Mouse (Mus musculus): ENCODE results near the gene Tlx3. TPM values are rescaled to one million over a fixed set of nuclear protein-coding genes. Genes with fewer than 3 reads are reported as not detected.
A peak's percentile ranks its signal among the peaks of the same experiment; 100 is the strongest.

Tlx3 gene
- total RNA-seq, 2 experiments from 2014 or later = not detected

- DNase-seq (ENCODE audit: low spot score in 2 of 2) = no peak
Observed at GRCm38 (mm10) chr11:33197673-33198072, 5.7 kb downstream of the Tlx3 start.

GRCm38 (mm10) chr11:33197133-33197514 is 6.3 kb downstream of the Tlx3 start:
- DNase-seq (ENCODE audit: low spot score in 2 of 2) = no peak

DNA sequence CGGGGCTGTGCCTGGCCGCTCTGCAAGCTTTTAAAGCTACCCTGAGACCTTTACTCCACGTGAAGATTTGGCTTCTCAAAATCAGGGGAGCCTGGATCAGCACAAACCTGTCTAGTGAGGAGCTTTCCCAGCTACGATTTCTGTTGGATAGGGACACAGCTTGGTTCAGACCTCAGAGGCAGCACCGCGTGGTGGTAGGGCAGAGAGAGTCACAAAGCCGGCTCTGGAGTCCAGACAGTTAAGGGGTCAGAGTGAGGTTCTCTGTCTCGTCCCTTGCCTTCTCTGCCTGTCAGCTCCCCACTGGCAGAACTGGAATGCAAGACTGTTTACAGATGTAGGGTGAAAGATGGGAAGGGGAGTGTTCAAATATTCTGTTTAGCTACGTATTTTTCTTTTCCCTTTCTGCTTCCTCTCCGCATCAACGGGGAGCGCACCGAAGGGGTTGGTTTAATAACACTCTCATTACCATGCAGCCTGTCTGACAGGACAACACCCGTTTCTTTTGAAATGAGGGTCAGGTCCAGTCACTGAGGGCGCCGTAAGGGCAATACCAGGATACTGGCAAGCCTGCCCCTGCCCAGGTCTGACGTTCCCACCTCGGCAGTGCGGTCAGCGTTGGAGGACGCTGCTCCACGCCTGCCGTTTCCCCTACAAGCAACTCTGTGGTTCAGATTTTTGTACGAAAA is 6.8 kb downstream of the Tlx3 start:
- DNase-seq (ENCODE audit: low spot score in 2 of 2) = no peak

DNA sequence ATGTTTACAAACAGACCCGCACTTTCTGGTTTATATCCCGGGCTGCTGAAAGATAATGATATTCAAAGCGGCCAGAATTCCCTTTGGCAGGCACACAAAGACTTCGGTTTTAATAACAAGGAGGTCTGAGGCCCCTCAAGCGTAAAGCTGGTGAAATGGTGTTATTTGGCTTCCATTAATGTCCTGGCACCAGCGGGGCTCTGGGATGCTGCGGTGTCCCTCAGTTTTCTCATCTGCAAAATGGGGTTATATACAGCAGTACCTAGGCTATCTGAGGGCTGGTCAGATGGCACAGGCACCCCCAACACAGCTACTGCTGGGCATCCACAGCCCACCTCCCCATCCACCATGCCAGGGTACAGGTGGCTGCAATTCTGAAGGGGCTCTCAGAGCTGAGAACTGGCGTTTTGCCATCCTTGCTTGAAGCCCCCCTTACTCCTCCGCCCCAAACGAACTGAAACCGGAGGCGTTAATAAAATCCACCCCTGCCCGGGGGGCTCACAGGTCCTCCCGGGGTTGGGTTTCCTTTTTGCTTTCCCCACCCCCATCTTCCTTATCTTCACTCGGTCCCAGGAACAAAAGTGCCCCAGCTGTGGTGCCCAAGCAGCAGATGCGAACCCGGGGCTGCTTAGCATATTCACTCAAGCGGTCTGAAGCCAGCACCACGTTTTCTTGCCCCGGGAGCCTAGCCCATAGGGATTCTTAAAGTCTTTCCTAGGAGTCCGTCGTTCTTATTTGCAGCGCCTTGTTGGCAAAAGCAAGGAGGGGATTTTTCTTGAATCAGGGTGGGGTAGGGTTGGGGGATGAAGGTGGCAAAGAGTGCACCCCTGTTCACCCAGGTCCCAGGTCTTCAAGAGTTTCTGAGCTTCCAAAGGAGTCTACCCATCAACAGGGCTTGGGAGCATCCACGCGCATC is 7.6 kb downstream of the Tlx3 start:
- DNase-seq (ENCODE audit: low spot score in 2 of 2) = no peak

- DNase-seq (ENCODE audit: low spot score in 2 of 2) = no peak
Observed at GRCm38 (mm10) chr11:33195061-33195460, 8.3 kb downstream of the Tlx3 start.

DNA sequence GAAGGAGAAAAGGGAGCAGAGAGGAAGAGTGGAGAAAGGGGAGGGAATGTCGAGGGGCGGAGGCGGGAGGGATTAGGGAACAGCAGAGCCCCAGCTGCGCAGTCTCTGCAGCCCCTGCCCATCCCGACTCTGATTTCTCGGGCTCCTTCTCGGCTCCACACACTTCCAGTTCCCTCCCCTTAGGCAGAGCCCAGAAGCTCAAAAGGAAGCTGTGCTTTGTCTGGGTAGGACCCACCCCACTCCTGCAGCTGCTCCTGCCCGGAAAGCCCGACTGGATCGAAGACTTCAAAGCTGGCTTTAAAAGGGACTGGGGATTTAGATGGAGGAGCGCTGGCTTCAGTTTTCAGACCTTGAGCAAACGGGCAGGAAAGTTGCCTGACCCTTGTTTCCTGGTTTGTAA is 9.7 kb downstream of the Tlx3 start:
- no peak for DNase-seq (ENCODE audit: low spot score in 2 of 2)

DNA sequence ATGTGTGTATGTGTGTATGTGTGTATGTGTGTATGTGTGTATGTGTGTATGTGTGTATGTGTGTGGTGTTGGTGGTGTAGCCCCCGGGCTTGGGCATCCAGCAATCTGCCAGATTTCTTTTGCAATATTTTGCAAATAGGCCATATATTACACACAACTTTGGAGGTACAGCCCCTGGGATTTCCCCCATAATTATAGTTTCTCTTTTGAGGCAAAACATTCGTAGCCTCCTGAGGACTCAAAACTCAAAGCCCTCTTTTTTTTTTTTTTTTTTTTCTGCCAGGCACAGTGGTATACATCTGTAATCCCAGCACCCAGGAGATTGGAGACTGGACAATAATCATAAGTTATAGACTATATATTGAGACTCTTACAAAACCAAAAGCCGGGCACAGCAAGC is 21.6 kb downstream of the Tlx3 start:
- DNase-seq (ENCODE audit: low spot score in 2 of 2) = no peak

DNA sequence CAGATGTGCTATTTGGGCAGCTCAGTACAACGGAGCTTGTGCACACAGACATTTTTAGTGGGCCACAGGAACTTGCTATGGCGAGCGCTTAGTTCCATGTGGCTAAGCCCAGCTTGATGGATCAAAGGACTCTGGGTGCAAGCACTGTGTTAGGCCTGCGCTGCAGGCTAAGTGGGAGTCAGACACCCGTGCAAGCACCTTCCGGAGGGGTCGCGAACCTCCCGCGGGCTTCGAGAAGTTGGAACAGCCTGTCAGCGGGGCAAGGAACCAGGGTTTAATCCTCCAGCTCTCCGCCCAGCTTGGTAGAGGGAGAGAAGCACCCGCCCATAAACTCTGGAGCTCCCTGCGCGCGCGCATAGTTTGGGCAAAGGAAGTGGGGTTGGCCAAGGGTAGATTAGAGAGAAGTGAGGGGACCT is 22.7 kb downstream of the Tlx3 start:
- DNase-seq (ENCODE audit: low spot score in 2 of 2) = no peak

DNA sequence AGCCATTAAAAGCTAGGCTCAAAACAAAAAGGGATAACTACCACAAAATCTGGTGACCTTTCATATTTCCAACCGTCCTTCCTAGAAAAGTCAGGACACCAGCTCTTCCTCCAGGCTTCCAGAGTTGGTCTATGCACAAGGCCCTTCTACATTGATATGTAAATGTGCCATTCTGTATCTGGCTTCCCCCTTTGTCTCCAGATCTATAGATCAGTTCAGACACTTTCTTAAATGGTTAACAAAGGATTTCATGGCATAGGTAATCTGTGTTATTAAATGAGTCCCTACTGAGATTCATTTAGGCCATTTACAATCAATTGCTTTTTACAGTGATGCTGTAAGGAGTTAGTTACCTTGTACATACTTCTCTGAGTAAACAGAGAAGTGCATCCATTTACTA is 23.6 kb downstream of the Tlx3 start:
- DNase-seq (ENCODE audit: low spot score in 2 of 2) = no peak

GRCm38 (mm10) chr11:33176525-33177245 is 26.7 kb downstream of the Tlx3 start:
- DNase-seq (ENCODE audit: low spot score in 2 of 2) = peak; percentile 42 to 48

DNA sequence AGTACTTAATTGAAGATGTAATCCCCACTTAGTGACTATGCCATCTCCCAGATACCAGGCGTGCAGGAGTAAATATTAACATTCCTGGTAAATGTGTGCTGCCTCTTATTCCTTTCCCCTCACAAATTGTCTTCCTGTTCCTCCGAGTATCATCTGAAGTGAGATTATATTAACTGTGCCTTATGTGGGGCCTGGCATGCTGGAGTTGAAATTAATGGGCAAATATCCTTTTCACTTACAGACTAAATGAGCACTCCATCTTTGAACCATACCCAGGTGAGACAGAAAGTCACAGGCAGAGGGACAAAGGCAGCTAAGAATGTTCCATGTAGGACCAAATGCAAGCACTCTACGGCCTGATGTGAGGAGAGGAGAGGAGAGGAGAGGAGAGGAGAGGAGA is 27.6 kb downstream of the Tlx3 start:
- DNase-seq (ENCODE audit: low spot score in 2 of 2) = no peak

GRCm38 (mm10) chr11:33170489-33170888 is 32.9 kb downstream of the Tlx3 start:
- DNase-seq (ENCODE audit: low spot score in 2 of 2) = peak; percentile 35 to 61

DNA sequence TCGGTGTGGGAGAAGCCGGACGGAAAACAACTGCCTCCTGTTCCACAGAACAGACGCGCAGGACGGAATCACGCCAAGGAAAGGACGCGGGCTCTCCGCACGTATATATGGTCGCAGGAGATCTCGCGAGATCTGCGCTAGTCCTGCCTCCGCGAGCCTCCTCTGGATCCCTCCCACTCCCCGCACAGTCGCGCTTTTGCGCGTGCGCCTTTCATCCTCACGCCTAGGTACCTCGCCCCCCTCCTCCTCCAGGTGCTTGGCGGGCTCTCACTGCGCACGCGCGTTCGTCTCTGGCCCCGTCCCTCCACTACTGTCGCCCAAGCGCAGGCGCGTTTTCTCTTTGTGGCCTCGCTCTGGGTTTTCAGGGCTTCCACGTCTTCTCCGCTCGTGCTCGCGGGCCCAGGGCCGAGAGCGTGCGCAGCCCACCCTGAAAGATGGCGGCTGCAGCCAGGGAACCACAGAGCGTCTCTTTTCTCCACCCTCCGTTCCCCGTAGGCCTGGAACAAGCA is 40.3 kb downstream of the Tlx3 start, which contains the start of gene Npm1:
Npm1 (minus strand) TSS at position 209 of the 509 bp plus-strand sequence.
- DNase-seq (ENCODE audit: low spot score in 2 of 2) = peak; percentile 99 to 100

DNA sequence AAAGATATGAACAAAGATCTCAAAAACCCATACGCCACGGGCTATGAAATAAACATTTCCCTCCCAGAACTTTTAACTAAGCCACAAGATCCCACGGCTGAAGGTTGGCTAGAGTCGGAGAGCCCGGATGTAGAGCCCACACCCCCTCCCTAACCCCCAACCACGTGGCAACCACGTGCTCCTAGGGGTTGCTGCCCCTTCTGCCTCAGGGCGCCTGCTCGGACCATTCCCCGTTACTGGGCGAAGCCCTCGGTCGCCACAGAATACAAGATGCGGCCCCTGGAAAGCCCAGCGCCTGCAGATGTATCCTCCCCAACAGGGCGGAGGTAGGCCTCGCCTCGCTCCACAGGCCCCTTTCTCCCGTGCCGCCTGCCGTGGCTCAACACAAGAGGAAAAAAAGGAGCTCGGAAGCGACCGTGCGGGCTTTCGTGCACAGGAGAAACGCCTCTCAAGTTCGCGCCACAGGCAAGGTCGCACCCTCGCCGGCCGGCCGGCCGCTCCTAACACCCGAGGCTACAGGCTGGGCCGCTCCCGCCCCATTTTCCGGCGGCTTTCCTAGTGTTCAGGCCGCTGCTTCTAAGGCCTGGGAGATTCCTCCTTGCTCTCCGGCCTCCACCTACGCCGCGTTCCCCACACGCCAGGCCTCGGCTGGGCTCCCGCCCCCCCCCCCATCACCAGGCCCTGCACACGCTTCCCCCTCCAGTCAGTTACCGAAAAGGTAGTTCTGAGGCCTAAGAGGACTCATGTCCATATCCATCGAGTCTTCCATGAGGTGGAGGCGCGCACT is 41.0 kb downstream of the Tlx3 start:
- peak; percentile 48 to 55 for DNase-seq (ENCODE audit: low spot score in 2 of 2)

DNA sequence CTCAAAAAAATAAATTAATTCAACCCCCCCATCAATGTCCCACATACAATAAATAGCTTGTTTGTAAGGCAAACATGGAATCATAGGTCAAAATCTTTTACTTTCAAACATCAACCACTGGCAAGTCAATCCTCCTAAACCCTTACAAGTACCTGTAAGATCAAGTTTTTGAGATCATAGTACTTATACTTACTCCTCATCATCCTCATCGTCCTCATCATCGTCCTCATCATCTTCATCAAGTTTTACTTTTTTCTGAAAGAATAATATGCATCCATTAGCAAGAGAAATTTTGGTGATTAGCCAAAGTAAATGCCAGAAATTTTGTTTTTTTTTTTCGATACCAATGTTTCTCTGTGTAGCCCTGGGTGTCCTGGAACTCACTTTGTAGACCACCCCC is 43.6 kb downstream of the Tlx3 start:
- no peak for DNase-seq (ENCODE audit: low spot score in 2 of 2)

- DNase-seq (ENCODE audit: low spot score in 2 of 2) = no peak
Observed at GRCm38 (mm10) chr11:33157453-33158196, 45.8 kb downstream of the Tlx3 start.

GRCm38 (mm10) chr11:33156436-33157015 is 46.9 kb downstream of the Tlx3 start:
- DNase-seq (ENCODE audit: low spot score in 2 of 2) = no peak

DNA sequence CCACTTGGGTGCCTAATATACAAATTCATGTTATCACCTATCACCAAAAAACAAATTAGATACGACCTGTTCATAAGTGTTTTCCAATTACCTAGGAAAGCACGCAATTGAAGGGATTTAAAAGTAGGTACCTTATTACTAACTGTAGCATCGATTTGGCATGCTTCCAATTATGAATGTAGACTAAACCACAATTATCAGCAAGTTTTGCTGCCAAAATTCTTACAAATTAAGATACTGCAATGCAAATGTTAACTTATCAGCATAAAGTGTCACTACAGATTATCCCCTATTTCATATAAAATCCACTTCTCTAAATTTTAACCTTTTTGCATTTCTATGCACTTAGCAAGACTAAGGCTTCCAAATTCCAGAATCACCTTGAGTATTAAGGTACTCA is 48.9 kb downstream of the Tlx3 start:
- no peak for DNase-seq (ENCODE audit: low spot score in 2 of 2)

GRCm38 (mm10) chr11:33152997-33153396 is 50.4 kb downstream of the Tlx3 start:
- no peak for DNase-seq (ENCODE audit: low spot score in 2 of 2)

GRCm38 (mm10) chr11:33151780-33152145 is 51.6 kb downstream of the Tlx3 start:
- DNase-seq (ENCODE audit: low spot score in 2 of 2) = no peak

Measured in left cerebral cortex, adult 18-20 months (tissue).